Mouse (Mus musculus) lung, postnatal 14 days (tissue): ENCODE results near the gene Sgcd.

Experiments
- DNase-seq: peaks from one replicate; pipeline ENCODE4 v3.0.0; 2021

The Sgcd gene

GRCm38 (mm10) chr11:46912656-46913237, 1076.0 kb downstream of the Sgcd start:
- DNase-seq = no peak

DNA sequence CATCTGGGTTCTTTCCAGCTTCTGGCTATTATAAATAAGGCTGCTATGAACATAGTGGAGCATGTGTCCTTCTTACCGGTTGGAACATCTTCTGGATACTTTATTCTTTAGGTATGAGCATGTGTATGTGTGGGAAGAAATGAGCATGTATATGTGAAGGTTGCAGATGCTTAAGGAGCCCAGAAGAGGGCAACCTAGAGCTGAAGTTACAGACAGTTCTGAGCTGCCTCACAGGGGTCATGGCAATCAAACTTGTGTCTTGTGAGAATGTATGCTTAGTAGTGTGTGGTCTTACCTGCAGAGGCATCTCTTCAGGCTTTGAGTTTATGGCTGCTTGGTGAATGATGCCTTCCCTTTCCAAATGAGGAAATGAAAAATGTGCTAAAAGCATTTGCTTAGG, 1084.5 kb downstream of the Sgcd start:
- DNase-seq = no peak

DNA sequence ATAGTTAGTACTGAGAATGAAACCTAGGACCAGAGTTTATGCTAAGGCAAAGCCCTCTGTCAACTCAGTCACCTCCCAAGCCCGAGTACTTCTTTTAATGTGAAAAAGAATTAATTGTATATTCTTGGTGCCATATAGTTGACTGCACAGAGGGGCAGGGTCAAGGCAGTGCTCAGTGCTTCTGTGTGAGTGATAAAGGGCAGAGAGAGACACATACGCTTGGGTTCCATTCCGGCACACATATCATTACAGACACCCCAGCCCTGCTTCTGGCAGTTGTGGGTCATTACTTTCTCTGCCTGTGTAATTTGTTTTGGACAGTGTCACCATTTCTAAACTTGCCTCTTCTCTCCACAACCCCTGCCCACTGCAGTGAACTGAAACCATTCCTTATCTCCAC, 1099.7 kb downstream of the Sgcd start:
- DNase-seq = no peak

DNA sequence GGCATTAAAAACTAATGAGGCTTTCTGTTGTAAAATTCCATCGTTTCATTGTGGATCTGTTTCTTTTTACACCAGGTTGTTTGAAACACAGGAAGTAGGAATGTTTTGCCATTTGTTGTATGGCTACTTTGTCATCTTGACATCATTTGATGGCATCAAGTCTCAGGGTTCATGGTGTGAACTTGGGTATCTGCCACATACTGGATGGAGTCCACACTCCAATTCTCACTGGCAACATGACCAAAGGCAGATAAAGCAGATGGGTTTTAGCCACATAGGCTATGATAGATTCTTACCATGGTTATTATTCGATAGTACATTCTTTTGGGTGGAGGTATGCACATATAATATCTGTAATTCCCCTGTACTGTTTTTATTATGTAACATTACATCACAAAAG, 1106.3 kb downstream of the Sgcd start:
- DNase-seq = no peak

DNA sequence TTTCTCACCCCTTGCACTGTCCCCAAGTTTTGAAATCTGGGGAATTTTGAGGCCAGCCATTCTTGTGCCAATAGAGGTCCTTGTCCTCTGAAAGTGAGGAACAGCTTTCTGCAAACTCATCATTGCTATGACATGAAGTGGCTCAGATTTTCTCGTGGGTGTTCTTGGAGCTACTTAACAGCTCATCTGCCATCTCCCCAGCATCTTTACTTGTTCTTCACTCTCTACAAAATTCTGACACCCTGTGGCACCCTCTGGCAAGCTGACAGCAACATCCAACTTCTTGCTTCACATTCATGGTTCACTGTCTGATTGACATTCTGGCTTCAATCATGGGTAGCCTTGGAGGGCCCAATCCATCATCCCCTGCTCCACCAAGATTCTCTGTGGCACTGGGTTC, 1113.0 kb downstream of the Sgcd start:
- DNase-seq = no peak

- DNase-seq = no peak
Measured at GRCm38 (mm10) chr11:46868594-46868993, 1120.2 kb downstream of the Sgcd start.

DNA sequence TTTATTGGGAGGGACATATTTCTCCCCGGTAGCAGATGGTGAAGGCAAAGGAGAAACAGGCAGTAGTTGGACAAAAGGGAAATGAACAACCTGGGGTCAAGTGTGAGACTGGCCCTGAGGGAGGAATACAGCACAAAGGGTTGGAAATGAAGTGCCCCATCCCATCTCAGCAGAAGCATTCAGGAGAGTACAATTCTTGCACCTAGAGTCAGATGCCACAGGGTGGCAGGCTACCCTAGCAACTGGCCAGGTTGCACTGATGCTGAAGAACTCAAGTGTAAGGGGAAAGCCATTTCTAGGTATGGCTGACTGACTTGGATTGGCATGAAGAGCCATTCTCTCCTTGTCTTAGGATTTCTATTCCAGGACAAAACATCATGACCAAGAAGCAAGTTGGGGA, 1124.0 kb downstream of the Sgcd start:
- no peak for DNase-seq

DNA sequence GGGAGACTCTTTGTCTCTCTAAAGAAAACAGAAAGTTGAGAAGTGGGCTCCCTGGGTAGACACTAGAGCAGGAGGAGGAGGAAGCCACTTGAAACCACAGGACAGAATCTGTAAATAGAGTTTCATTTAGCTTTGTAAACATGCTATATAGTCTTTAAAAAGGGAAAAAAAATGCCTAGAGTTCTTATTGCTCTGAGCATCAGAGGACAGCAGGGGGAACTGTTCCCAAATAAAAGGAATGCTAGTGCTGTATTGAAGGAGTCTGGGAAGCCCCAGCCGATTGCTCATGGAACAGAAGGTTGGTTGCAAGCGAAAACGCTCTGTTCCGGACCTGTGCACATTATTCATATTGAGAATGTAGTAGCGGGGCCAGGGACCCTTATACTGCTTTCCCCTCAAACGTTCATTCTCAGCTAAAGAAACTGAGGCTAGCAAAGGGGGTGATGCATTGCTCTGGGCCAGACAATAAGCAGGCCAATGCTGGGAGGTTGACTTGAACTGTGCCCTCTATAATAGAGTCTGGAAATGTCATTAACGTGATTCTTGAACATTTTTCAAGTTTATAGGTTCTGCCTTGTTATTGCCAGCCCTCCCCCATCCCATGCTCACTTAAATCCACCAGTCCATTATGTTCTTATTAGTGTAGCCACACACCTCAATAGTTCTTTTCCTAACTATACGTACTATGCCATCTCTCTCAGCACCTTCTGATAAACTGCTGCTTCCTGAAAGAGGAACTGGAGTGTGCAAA, 1140.4 kb downstream of the Sgcd start:
- DNase-seq = no peak

DNA sequence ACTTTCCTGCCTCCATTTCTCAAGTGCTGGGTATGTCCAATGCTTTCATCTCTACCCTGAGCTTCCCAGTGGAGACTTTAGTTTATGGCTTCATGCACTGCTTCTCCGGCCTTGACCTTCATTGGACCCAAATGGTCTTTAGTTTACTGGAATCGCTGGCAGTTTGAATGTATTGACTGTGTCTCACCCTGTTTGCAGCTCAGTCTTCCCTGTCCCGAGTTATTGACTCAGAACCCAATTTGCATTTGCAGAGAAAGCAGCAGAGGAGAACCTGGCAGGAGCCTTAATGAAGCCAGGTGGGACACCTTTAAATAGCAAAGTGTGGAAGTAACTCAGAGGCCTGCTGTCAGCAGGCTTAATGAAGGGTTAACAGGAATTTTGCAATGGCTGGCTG, 1140.9 kb downstream of the Sgcd start:
- no peak for DNase-seq

- DNase-seq = no peak
Measured at GRCm38 (mm10) chr11:46846661-46847060, 1142.1 kb downstream of the Sgcd start.
